Mouse (Mus musculus) layer of hippocampus, adult 11-12 months (tissue): ENCODE data around the gene Ctnnb1.
"Not testable (repeated sequence)": the region's sequence is repeated elsewhere in the genome, so short reads cannot be mapped to it uniquely, and the experiment has no call there.

Source experiments
- DNase-seq: peaks from one replicate; pipeline ENCODE4 v3.0.0; 2022; ENCODE audit warnings: low spot score

Gene Ctnnb1

GRCm38 (mm10) chr9:120929081-120929480, at the start of gene Ctnnb1:
Gene Ctnnb1 (plus strand): TSS chr9:120929216.
- DNase-seq: no peak

- no peak for DNase-seq
Measured at GRCm38 (mm10) chr9:120880286-120880685, 48.7 kb upstream of the Ctnnb1 start.

GRCm38 (mm10) chr9:120881121-120881520, 47.9 kb upstream of the Ctnnb1 start:
- DNase-seq: no peak

GRCm38 (mm10) chr9:120881839-120882238, 47.2 kb upstream of the Ctnnb1 start:
- no peak for DNase-seq

GRCm38 (mm10) chr9:120884726-120885125, 44.3 kb upstream of the Ctnnb1 start:
- DNase-seq: peak; percentile 44

- DNase-seq: no peak
Measured at GRCm38 (mm10) chr9:120887631-120888030, 41.4 kb upstream of the Ctnnb1 start.

GRCm38 (mm10) chr9:120893435-120893834, 35.6 kb upstream of the Ctnnb1 start:
- DNase-seq: no peak

GRCm38 (mm10) chr9:120893971-120894370, 35.0 kb upstream of the Ctnnb1 start:
- no peak for DNase-seq

- no peak for DNase-seq
Measured at GRCm38 (mm10) chr9:120894376-120894775, 34.6 kb upstream of the Ctnnb1 start.

- DNase-seq: no peak
Measured at GRCm38 (mm10) chr9:120896502-120896901, 32.5 kb upstream of the Ctnnb1 start.

GRCm38 (mm10) chr9:120897269-120897668, 31.7 kb upstream of the Ctnnb1 start:
- DNase-seq: no peak

- DNase-seq: no peak
Measured at GRCm38 (mm10) chr9:120899833-120900232, 29.2 kb upstream of the Ctnnb1 start.

GRCm38 (mm10) chr9:120900338-120901274, 28.4 kb upstream of the Ctnnb1 start:
- DNase-seq: no peak

- no peak for DNase-seq
Measured at GRCm38 (mm10) chr9:120902562-120902961, 26.5 kb upstream of the Ctnnb1 start.

- no peak for DNase-seq
Measured at GRCm38 (mm10) chr9:120908461-120908860, 20.6 kb upstream of the Ctnnb1 start.

- DNase-seq: no peak
Measured at GRCm38 (mm10) chr9:120913152-120913551, 15.9 kb upstream of the Ctnnb1 start.

- DNase-seq: no peak
Measured at GRCm38 (mm10) chr9:120914429-120914828, 14.6 kb upstream of the Ctnnb1 start.

GRCm38 (mm10) chr9:120914877-120915459, 14.0 kb upstream of the Ctnnb1 start:
- DNase-seq: no peak

GRCm38 (mm10) chr9:120917619-120918018, 11.4 kb upstream of the Ctnnb1 start:
- DNase-seq: not testable (repeated sequence)

GRCm38 (mm10) chr9:120918211-120918610, 10.8 kb upstream of the Ctnnb1 start:
- no peak for DNase-seq

- no peak for DNase-seq
Measured at GRCm38 (mm10) chr9:120918642-120919041, 10.4 kb upstream of the Ctnnb1 start.

- no peak for DNase-seq
Measured at GRCm38 (mm10) chr9:120919130-120919529, 9.9 kb upstream of the Ctnnb1 start.

- DNase-seq: no peak
Measured at GRCm38 (mm10) chr9:120926126-120926525, 2.9 kb upstream of the Ctnnb1 start.
